Mouse (Mus musculus): ENCODE results near the gene Qpctl.

GRCm38 (mm10) chr7:19109565-19109964 lies 39.5 kb downstream of the Qpctl start:
- TF ChIP-seq POLR2A (IDR thresholded peaks at IDR 0.05; ENCODE audit: borderline replicate concordance, insufficient read depth, low read length) = no peak
- TF ChIP-seq CTCF (IDR thresholded peaks at IDR 0.05; ENCODE audit: borderline replicate concordance, insufficient read depth, low read depth, low read length) = no peak

All from cerebellum, adult 2 months (tissue).